Mouse (Mus musculus) MEL (cell line): ENCODE data around the gene Plcb4. TPM values are rescaled to one million over a fixed set of nuclear protein-coding genes. Genes with fewer than 3 reads are reported as not detected.
A peak's percentile ranks its signal among the peaks of the same experiment; 100 is the strongest.

ENCODE experiments used
- DNase-seq: peaks from one replicate; pipeline ENCODE4 v3.0.0; 2011; ENCODE audit warnings: low read depth, low spot score
- H3K27ac ChIP-seq: 2 replicates; pipeline ENCODE4 v1.5.1; 2012; ENCODE audit warnings: low read depth, mild to moderate bottlenecking, control low read depth, low read length, moderate library complexity; ENCODE audit not compliant: control insufficient read depth
- H3K27me3 ChIP-seq, 2 experiments: fragments of 150-350 bp in 1 of 2; sonication (generic) in 1 of 2; 2 replicates each; pipeline ENCODE4 v1.6.1; 2012; ENCODE audit warnings: low read length in 2 of 2, mild to moderate bottlenecking in 2 of 2, improper control_type of control experiment in 1 of 2, moderate library complexity in 1 of 2; ENCODE audit not compliant: insufficient read depth in 2 of 2, control insufficient read depth in 1 of 2
- H3K36me3 ChIP-seq, 2 experiments: 2 replicates each; pipeline ENCODE4 v1.6.1; 2012 to 2014; ENCODE audit warnings: low read length in 2 of 2, improper control_type of control experiment in 1 of 2, inconsistent platforms in 1 of 2, mild to moderate bottlenecking in 1 of 2; ENCODE audit not compliant: insufficient read depth in 2 of 2, control insufficient read depth in 1 of 2
- H3K4me1 ChIP-seq, 2 experiments: fragments of 150-350 bp in 1 of 2; sonication (generic) in 1 of 2; 2 replicates each; pipeline ENCODE4 v1.6.1; 2012; ENCODE audit warnings: low read length in 2 of 2, improper control_type of control experiment in 1 of 2, mild to moderate bottlenecking in 1 of 2; ENCODE audit not compliant: insufficient read depth in 2 of 2, control insufficient read depth in 1 of 2
- H3K4me3 ChIP-seq, 2 experiments: fragments of 150-350 bp in 1 of 2; sonication (generic) in 1 of 2; 2 replicates each; pipeline ENCODE4 v1.5.1; 2012; ENCODE audit warnings: low read depth in 2 of 2, low read length in 2 of 2, mild to moderate bottlenecking in 2 of 2, moderate library complexity in 2 of 2, control low read depth in 1 of 2, improper control_type of control experiment in 1 of 2; ENCODE audit not compliant: control insufficient read depth in 1 of 2, insufficient read depth in 1 of 2
- H3K79me2 ChIP-seq: 2 replicates; pipeline ENCODE4 v1.6.1; 2012; ENCODE audit warnings: mild to moderate bottlenecking, low read length, moderate library complexity; ENCODE audit not compliant: control insufficient read depth, poor library complexity, insufficient read depth
- H3K9ac ChIP-seq: 2 replicates; pipeline ENCODE4 v1.6.1; 2012; ENCODE audit warnings: low read depth, mild to moderate bottlenecking, control low read depth, low read length, moderate library complexity; ENCODE audit not compliant: control insufficient read depth, poor library complexity, severe bottlenecking
- H3K9me3 ChIP-seq: fragments of 150-350 bp; sonication (generic); replicated peaks from 2 replicates; pipeline ENCODE4 v1.6.1; 2012; ENCODE audit warnings: mild to moderate bottlenecking, low read length, improper control_type of control experiment, moderate library complexity; ENCODE audit not compliant: insufficient read depth
- CHD1 ChIP-seq: IDR thresholded peaks from 2 replicates; pipeline ENCODE4 v1.6.1; 2012; ENCODE audit warnings: low read depth, mild to moderate bottlenecking, inconsistent platforms, low read length, improper control_type of control experiment
- CHD2 ChIP-seq: IDR thresholded peaks from 2 replicates; pipeline ENCODE4 v1.6.1; 2011; ENCODE audit warnings: low read length, improper control_type of control experiment
- ELF1 ChIP-seq: IDR thresholded peaks from 2 replicates; pipeline ENCODE4 v1.6.1; 2014; ENCODE audit warnings: low read depth, mild to moderate bottlenecking, inconsistent platforms, low read length, improper control_type of control experiment, moderate library complexity
- EP300 ChIP-seq, 2 experiments: IDR thresholded peaks; 2 replicates each; pipeline ENCODE4 v1.6.1; 2011; ENCODE audit warnings: improper control_type of control experiment in 2 of 2, low read length in 2 of 2, low read depth in 1 of 2, mild to moderate bottlenecking in 1 of 2
- ETS1 ChIP-seq: IDR thresholded peaks from 2 replicates; pipeline ENCODE4 v1.6.1; 2012; ENCODE audit warnings: low read depth, mild to moderate bottlenecking, inconsistent platforms, low read length, improper control_type of control experiment, moderate library complexity
- GATA1 ChIP-seq: IDR thresholded peaks from 2 replicates; pipeline ENCODE4 v1.6.1; 2011; ENCODE audit warnings: low read depth, low read length, improper control_type of control experiment
- MXI1 ChIP-seq: IDR thresholded peaks from 2 replicates; pipeline ENCODE4 v1.6.1; 2011; ENCODE audit warnings: mild to moderate bottlenecking, low read depth, low read length, improper control_type of control experiment
- MYB ChIP-seq: IDR thresholded peaks from 2 replicates; pipeline ENCODE4 v1.6.1; 2011; ENCODE audit warnings: mild to moderate bottlenecking, low read depth, low read length, improper control_type of control experiment
- MYC ChIP-seq: IDR thresholded peaks from 2 replicates; pipeline ENCODE4 v1.6.1; 2011; ENCODE audit warnings: low read depth, mild to moderate bottlenecking, low read length, improper control_type of control experiment, moderate library complexity
- NRF1 ChIP-seq: IDR thresholded peaks from 2 replicates; pipeline ENCODE4 v1.6.1; 2014; ENCODE audit warnings: low read depth, mild to moderate bottlenecking, inconsistent platforms, low read length, improper control_type of control experiment, moderate library complexity; ENCODE audit not compliant: poor library complexity, insufficient read depth, severe bottlenecking
- POLR2A ChIP-seq, 2 experiments: IDR thresholded peaks; 2 replicates each; pipeline ENCODE4 v1.6.1; 2011 to 2012; ENCODE audit warnings: low read length in 2 of 2, mild to moderate bottlenecking in 2 of 2, control low read depth in 1 of 2, improper control_type of control experiment in 1 of 2, low read depth in 1 of 2, moderate library complexity in 1 of 2; ENCODE audit not compliant: control insufficient read depth in 1 of 2, insufficient read depth in 1 of 2, poor library complexity in 1 of 2
- POLR2AphosphoS5 ChIP-seq: IDR thresholded peaks from 2 replicates; pipeline ENCODE4 v1.6.1; 2012; ENCODE audit warnings: low read depth, borderline replicate concordance, mild to moderate bottlenecking, inconsistent platforms, low read length, moderate library complexity, mixed read lengths
- SIN3A ChIP-seq: IDR thresholded peaks from 2 replicates; pipeline ENCODE4 v1.6.1; 2012; ENCODE audit warnings: low read length, improper control_type of control experiment, inconsistent platforms
- SMC3 ChIP-seq: IDR thresholded peaks from 2 replicates; pipeline ENCODE4 v1.6.1; 2011; ENCODE audit warnings: low read depth, low read length, improper control_type of control experiment
- TCF12 ChIP-seq: IDR thresholded peaks from 2 replicates; pipeline ENCODE4 v1.6.1; 2014; ENCODE audit warnings: low read depth, mild to moderate bottlenecking, inconsistent platforms, low read length, improper control_type of control experiment, moderate library complexity
- UBTF ChIP-seq: IDR thresholded peaks from 2 replicates; pipeline ENCODE4 v1.6.1; 2012; ENCODE audit warnings: low read depth, mild to moderate bottlenecking, inconsistent platforms, low read length, improper control_type of control experiment, moderate library complexity, borderline replicate concordance; ENCODE audit not compliant: insufficient read depth
- USF1 ChIP-seq: IDR thresholded peaks from 2 replicates; pipeline ENCODE4 v1.6.1; 2014; ENCODE audit warnings: low read depth, mild to moderate bottlenecking, inconsistent platforms, low read length, improper control_type of control experiment, moderate library complexity
- ZKSCAN1 ChIP-seq: IDR thresholded peaks from 2 replicates; pipeline ENCODE4 v1.6.1; 2012; ENCODE audit warnings: low read depth, mild to moderate bottlenecking, inconsistent platforms, low read length, improper control_type of control experiment, moderate library complexity
- polyA plus RNA-seq, 2 experiments: library from polyadenylated mRNA; stranded (reverse) in 1 of 2; unstranded in 1 of 2; fragments of >175 nt in 1 of 2; fragments of >200 nt in 1 of 2; gene quantifications; 2 replicates each; pipeline versions ENCODE4 v1.2.1 to v1.2.4; 2012; ENCODE audit warnings: low replicate concordance in 2 of 2, low read depth in 1 of 2; ENCODE audit not compliant: insufficient read length in 2 of 2, insufficient read depth in 1 of 2, missing spikeins in 1 of 2
- total RNA-seq: library from RNA; depleted of rRNA; stranded (reverse); fragments of 300-350 nt; gene quantifications from 2 replicates; pipeline ENCODE4 v1.2.3, GENCODE M21; 2012

The Plcb4 gene
- total and polyA plus RNA-seq, 3 experiments, result not detected

DNA sequence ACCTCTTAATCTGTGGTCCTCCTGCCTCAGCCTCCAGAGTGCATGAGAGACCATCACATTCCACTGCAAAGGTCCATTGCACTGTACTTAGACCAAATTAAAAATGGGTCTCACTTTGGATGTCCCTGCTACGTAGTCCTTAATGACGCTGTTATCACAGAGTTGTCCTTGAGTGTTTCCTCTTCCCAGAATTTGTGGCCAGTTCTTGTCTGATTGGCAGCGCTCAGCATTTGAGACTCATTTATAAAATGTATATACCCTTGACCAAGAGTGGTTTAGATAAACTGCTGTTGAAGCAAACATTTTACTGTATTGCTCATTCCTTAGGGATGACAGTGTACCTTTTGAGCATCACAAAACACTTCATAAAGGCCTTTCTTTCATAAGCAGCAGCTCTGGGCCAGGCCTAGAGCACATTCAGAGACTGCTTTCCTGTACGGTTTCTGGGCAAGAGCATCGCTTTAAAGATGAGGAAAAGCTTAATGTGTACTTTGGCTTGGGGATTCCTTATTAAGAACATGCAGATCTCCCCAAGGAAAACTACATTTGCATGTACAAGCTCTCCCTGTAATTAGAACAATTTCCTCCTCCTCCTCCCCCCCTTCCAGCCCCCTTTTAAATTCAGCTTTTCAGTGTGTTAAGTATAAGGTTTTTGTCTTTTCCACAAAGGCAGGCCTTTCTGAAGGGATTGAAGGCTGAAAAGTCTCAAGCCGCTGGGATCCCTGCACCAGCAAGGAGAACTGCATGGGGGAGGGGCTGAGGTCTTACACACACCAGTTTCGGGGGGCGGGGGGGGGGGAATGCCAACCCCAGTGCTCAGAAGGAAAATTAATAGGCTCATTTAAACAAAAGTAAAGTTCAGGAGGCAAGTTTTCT, 52.5 kb downstream of the Plcb4 start:
- Histone ChIP-seq H3K36me3 (peaks cover 0 to 43% of the 10 kb centered on the region in 2 experiments; a peak in 2 of 4 replicates), H3K9ac (peak overlapping the region; percentile 14; the same call in 1 of the 2 replicates), H3K4me1 (peaks cover 21 to 38% of the 10 kb centered on the region in 2 experiments), H3K9me3 (no peaks in the 10 kb centered on the region), H3K79me2 (no peaks in the 10 kb centered on the region), H3K4me3 (peak overlapping the region; percentile 34 to 39), H3K27me3 (no peaks in the 10 kb centered on the region; a peak in 1 of 4 replicates), H3K27ac (no peak overlapping the region; the same call in 1 of the 2 replicates)
- TF ChIP-seq POLR2A (IDR thresholded peaks at IDR 0.05; ENCODE audit: control insufficient read depth in 1 of 2, insufficient read depth in 1 of 2, low read depth in 1 of 2, low read length in 2 of 2, poor library complexity in 1 of 2) (no peak), ELF1 (no peak), MYC (no peak), GATA1 (peak; percentile 54), USF1 (no peak), SMC3 (no peak), MXI1 (no peak; the same call in 1 of the 2 replicates), ZKSCAN1 (no peak), SIN3A (no peak), POLR2AphosphoS5 (no peak), EP300 (IDR thresholded peaks at IDR 0.05; ENCODE audit: low read depth in 1 of 2, low read length in 2 of 2) (peak in 1 of 2 experiments; percentile 31; a peak in 2 of 4 replicates)
- peak; percentile 34 for DNase-seq

DNA sequence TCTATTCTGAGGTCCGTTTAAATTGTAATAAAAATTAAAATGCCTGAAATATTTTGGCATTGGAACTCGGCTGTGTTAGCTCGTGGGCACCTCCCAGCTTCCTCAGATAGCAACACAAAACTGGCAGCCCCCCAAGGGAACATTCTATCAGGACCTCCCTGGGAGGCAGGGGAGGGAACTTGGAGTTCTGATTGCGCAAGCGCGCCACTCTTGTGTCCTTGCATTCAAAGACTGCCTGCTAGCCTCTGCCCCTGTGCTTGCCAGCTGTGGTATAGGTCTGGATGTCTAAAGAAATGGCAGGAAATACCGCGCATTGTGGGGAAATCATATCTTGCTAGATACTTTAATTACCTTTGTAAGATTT, 53.1 kb downstream of the Plcb4 start:
- H3K36me3 ChIP-seq, result peaks cover 0 to 41% of the 10 kb centered on the region in 2 experiments; a peak in 2 of 4 replicates
- peaks cover 19 to 37% of the 10 kb centered on the region in 2 experiments for H3K4me1 ChIP-seq
- H3K27ac ChIP-seq, result no peak overlapping the region
- TF ChIP-seq CHD2 (no peak), UBTF (no peak), MYB (no peak), ETS1 (peak; percentile 36; the same call in 1 of the 2 replicates), GATA1 (0 out of 2 replicates have a peak, but pooled peaks have one; percentile 7), TCF12 (peak; percentile 48; the same call in 1 of the 2 replicates), USF1 (no peak), MYC (no peak), NRF1 (peak; percentile 71), SMC3 (no peak), CHD1 (no peak), MXI1 (peak; percentile 61; the same call in 1 of the 2 replicates), EP300 (IDR thresholded peaks at IDR 0.05; ENCODE audit: low read depth in 1 of 2, low read length in 2 of 2) (peak; percentile 46 to 59; a peak in 2 of 4 replicates), SIN3A (peak; percentile 37; the same call in 1 of the 2 replicates)
- no peaks in the 10 kb centered on the region for H3K9me3 ChIP-seq
- DNase-seq, result peak; percentile 82
- H3K27me3 ChIP-seq, result no peaks in the 10 kb centered on the region; a peak in 2 of 4 replicates
- no peak overlapping the region; the same call in 1 of the 2 replicates for H3K9ac ChIP-seq
- peak overlapping the region; percentile 34 to 39; a peak in 3 of 4 replicates for H3K4me3 ChIP-seq
- no peaks in the 10 kb centered on the region for H3K79me2 ChIP-seq
